Mouse (Mus musculus) frontal cortex, adult (tissue): ENCODE results near the gene Gm14781.
"Not testable (repeated sequence)": the region's sequence is repeated elsewhere in the genome, so short reads cannot be mapped to it uniquely, and the experiment has no call there.

ENCODE experiments used
- ATAC-seq: cut with Nextera tagmentation; 2 replicates; pipeline ENCODE4 v1.9.2; 2017; ENCODE audit warnings: mild to moderate bottlenecking, moderate library complexity, mixed read lengths; ENCODE audit not compliant: low TSS enrichment

The Gm14781 gene

DNA sequence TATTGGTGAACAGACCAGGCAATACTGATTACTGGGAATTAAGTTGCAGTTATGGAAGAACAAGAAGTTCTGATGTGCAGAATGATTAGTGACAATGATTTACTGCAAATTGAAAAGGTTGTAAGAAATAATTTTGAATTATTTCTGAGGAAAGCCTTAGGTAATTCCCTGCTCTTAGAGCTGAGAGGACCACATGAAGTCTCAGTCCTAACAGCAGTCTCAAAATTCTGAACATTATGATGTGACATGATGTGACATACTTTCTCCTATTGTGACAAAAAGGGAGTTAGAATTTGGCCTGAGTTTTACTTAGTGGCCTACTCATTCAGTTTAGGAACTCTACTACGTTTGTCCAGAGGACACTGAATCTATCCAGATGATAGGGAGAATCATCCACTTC, at the start of gene Gm14781:
Gene Gm14781 (plus strand): TSS at position 301 of the 400 bp plus-strand sequence.
- ATAC-seq: not testable (repeated sequence)

DNA sequence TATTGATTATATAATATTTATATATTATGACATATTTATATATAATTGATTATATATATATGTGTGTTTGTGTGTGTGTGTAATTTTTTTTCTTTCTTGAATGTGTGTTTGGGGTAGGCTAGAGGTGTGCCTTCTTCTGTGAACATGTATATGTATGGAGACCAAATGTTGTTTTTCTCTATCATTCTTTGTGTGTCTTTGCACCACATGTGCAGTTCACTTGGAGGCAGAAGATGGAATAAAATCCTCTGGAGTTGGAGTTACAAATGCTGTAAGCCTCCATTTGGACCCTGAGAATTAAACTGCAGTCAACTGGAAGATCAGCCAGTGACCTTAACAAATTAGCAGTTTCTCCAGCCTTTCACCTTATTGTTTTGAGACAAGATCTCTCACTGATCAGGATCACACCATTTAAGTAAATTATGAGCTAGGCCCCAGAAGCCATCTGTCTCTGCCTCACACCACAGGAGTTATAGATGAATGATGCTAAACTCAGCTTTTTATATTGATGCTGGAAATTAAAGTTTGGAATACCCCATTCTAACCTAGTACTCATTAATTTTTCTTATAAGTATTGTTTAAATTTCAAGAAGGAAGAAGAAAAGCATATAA, 23.1 kb downstream of the Gm14781 start:
- ATAC-seq: not testable (repeated sequence)
